Mouse (Mus musculus) heart, postnatal 0 days (tissue): ENCODE results near the gene Mroh2a. TPM values are rescaled to one million over a fixed set of nuclear protein-coding genes. Genes with fewer than 3 reads are reported as not detected.
A peak's percentile ranks its signal among the peaks of the same experiment; 100 is the strongest.

Source experiments
- ATAC-seq: fragments of 200-750 bp; cut with Nextera tagmentation; 2 replicates; pipeline ENCODE4 v1.8.0; 2017; ENCODE audit warnings: low read depth, moderate number of reproducible peaks, moderate library complexity; ENCODE audit not compliant: insufficient read depth
- DNase-seq: peaks from one replicate; pipeline ENCODE4 v3.0.0-alpha.2; 2016; ENCODE audit warnings: low spot score
- H3K27ac ChIP-seq: fragments of 300-500 bp; sonication (generic); 2 replicates; pipeline ENCODE4 v1.5.1; 2014; ENCODE audit warnings: low read depth, mild to moderate bottlenecking
- H3K27me3 ChIP-seq: fragments of 300-500 bp; sonication (generic); 2 replicates; pipeline ENCODE4 v1.6.1; 2014; ENCODE audit warnings: low read length, mixed read lengths; ENCODE audit not compliant: control insufficient read depth, insufficient read depth
- H3K36me3 ChIP-seq: fragments of 300-500 bp; sonication (generic); replicated peaks from 2 replicates; pipeline ENCODE4 v1.6.1; 2014; ENCODE audit warnings: low read length, mixed read lengths; ENCODE audit not compliant: control insufficient read depth, insufficient read depth
- H3K4me1 ChIP-seq: fragments of 300-500 bp; sonication (generic); 2 replicates; pipeline ENCODE4 v1.6.1; 2014; ENCODE audit warnings: antibody characterized with exemption; ENCODE audit not compliant: control insufficient read depth, insufficient read depth
- H3K4me2 ChIP-seq: fragments of 300-500 bp; sonication (generic); 2 replicates; pipeline ENCODE4 v1.6.1; 2014; ENCODE audit warnings: low read depth, mild to moderate bottlenecking, low read length, moderate library complexity
- H3K4me3 ChIP-seq: fragments of 300-500 bp; sonication (generic); 2 replicates; pipeline ENCODE4 v1.5.1; 2014; ENCODE audit warnings: low read depth, low read length
- H3K9ac ChIP-seq: fragments of 300-500 bp; sonication (generic); replicated peaks from 2 replicates; pipeline ENCODE4 v1.6.1; 2014; ENCODE audit warnings: low read depth, low read length, mixed read lengths
- H3K9me3 ChIP-seq: fragments of 300-500 bp; sonication (generic); replicated peaks from 2 replicates; pipeline ENCODE4 v1.6.1; 2016; ENCODE audit warnings: low read length; ENCODE audit not compliant: control insufficient read depth
- CTCF ChIP-seq: IDR thresholded peaks from 2 replicates; pipeline ENCODE4 v1.5.1; 2016; ENCODE audit warnings: antibody characterized with exemption, control low read depth, low read depth
- EP300 ChIP-seq: IDR thresholded peaks from 2 replicates; pipeline ENCODE4 v1.6.1; 2016; ENCODE audit warnings: antibody characterized with exemption, low read depth
- WGBS: fragments of 180-500 bp; shearing (Covaris S2); extraction: QIAGEN DNeasy Blood & Tissue Kit; methylation state at CpG from one replicate; pipeline ENCODE4 v1.1.7; 2014; 5-methylcytosine and 5-hydroxymethylcytosine counted together
- polyA plus RNA-seq: library from polyadenylated mRNA; unstranded; fragments of >200 nt; fragmentation: Nextera tagmentation; extraction: Ambion mirVana; gene quantifications from 2 replicates; pipeline ENCODE4 v1.2.1, GENCODE M21; 2015
- total RNA-seq: library from RNA; depleted of rRNA; stranded (reverse); fragments of >200 nt; gene quantifications from 2 replicates; pipeline ENCODE4 v1.2.3, GENCODE M21; 2014; ENCODE audit warnings: low replicate concordance

Mroh2a gene
- total and polyA plus RNA-seq, 2 experiments from 2014 or later: 0.23 TPM; not detected in 1

GRCm38 (mm10) chr1:88262255-88262654 lies 35.5 kb downstream of the Mroh2a start:
- Histone ChIP-seq H3K36me3 (peaks cover 78% of the 10 kb centered on the region), H3K4me3 (no peak overlapping the region), H3K4me1 (peaks cover 16% of the 10 kb centered on the region), H3K27ac (no peak overlapping the region), H3K9me3 (no peaks in the 10 kb centered on the region), H3K9ac (no peak overlapping the region), H3K27me3 (no peaks in the 10 kb centered on the region), H3K4me2 (no peak overlapping the region)
- TF ChIP-seq CTCF: no peak
- no peak for TF ChIP-seq EP300
- DNase-seq (peak; percentile 59), ATAC-seq (no peak)
- WGBS: 75% methylated on average over 4 of the region's 4 CpGs

- DNase-seq: no peak
- no peak overlapping the region for H3K4me2 ChIP-seq
- H3K27me3 ChIP-seq: no peaks in the 10 kb centered on the region
- ATAC-seq: no peak
- peaks cover 16% of the 10 kb centered on the region for H3K4me1 ChIP-seq
- no peak overlapping the region for H3K27ac ChIP-seq
- no peak for TF ChIP-seq EP300
- peaks cover 85% of the 10 kb centered on the region for H3K36me3 ChIP-seq
- WGBS: 72% methylated on average over 6 of the region's 6 CpGs
- no peak overlapping the region for H3K4me3 ChIP-seq
- H3K9me3 ChIP-seq: no peaks in the 10 kb centered on the region
- no peak overlapping the region for H3K9ac ChIP-seq
Measured at GRCm38 (mm10) chr1:88262961-88263360, 36.2 kb downstream of the Mroh2a start.

- Histone ChIP-seq H3K4me3 (no peak overlapping the region), H3K9ac (no peak overlapping the region), H3K27ac (no peak overlapping the region), H3K36me3 (peaks cover 93% of the 10 kb centered on the region), H3K27me3 (no peaks in the 10 kb centered on the region), H3K9me3 (no peaks in the 10 kb centered on the region), H3K4me2 (no peak overlapping the region), H3K4me1 (peaks cover 16% of the 10 kb centered on the region)
- TF ChIP-seq CTCF (no peak), EP300 (no peak)
- no peak for DNase-seq
- WGBS: 90% methylated on average over 5 of the region's 5 CpGs
- ATAC-seq: no peak
Measured at GRCm38 (mm10) chr1:88263778-88264177, 37.0 kb downstream of the Mroh2a start.

GRCm38 (mm10) chr1:88264237-88264868 lies 37.6 kb downstream of the Mroh2a start:
- Histone ChIP-seq H3K27ac (no peak overlapping the region), H3K27me3 (no peaks in the 10 kb centered on the region), H3K9ac (no peak overlapping the region), H3K36me3 (peaks cover 99% of the 10 kb centered on the region), H3K4me2 (no peak overlapping the region), H3K4me3 (no peak overlapping the region), H3K4me1 (peaks cover 10% of the 10 kb centered on the region), H3K9me3 (no peaks in the 10 kb centered on the region)
- ATAC-seq: no peak
- WGBS: 74% methylated on average over 7 of the region's 7 CpGs
- no peak for DNase-seq
- no peak for TF ChIP-seq CTCF
- TF ChIP-seq EP300: no peak

- Histone ChIP-seq H3K9ac (no peak overlapping the region), H3K4me3 (no peak overlapping the region), H3K27me3 (no peaks in the 10 kb centered on the region), H3K4me1 (0 out of 2 replicates have a peak, but pooled peaks cover 5% of the 10 kb centered on the region), H3K4me2 (no peak overlapping the region), H3K36me3 (peaks cover 99% of the 10 kb centered on the region), H3K9me3 (no peaks in the 10 kb centered on the region), H3K27ac (no peak overlapping the region)
- ATAC-seq (no peak), DNase-seq (no peak)
- WGBS: 67% methylated on average over 4 of the region's 4 CpGs
- TF ChIP-seq CTCF (no peak), EP300 (no peak)
Measured at GRCm38 (mm10) chr1:88264869-88265240, 38.1 kb downstream of the Mroh2a start.

GRCm38 (mm10) chr1:88266123-88266522 lies 39.3 kb downstream of the Mroh2a start:
- DNase-seq (no peak), ATAC-seq (no peak)
- peaks cover 90% of the 10 kb centered on the region for H3K36me3 ChIP-seq
- H3K4me2 ChIP-seq: no peak overlapping the region
- no peak overlapping the region for H3K9ac ChIP-seq
- 88% methylated on average over 13 of the region's 13 CpGs for WGBS
- no peaks in the 10 kb centered on the region for H3K9me3 ChIP-seq
- no peaks in the 10 kb centered on the region for H3K27me3 ChIP-seq
- no peak overlapping the region for H3K4me3 ChIP-seq
- TF ChIP-seq EP300: no peak
- no peak for TF ChIP-seq CTCF
- H3K27ac ChIP-seq: no peak overlapping the region
- H3K4me1 ChIP-seq: 0 out of 2 replicates have a peak, but pooled peaks cover 5% of the 10 kb centered on the region
